Mouse (Mus musculus) lung, postnatal 0 days (tissue): ENCODE results near the gene Olfr9. TPM values are rescaled to one million over a fixed set of nuclear protein-coding genes. Genes with fewer than 3 reads are reported as not detected.
"Not testable (repeated sequence)": the region's sequence is repeated elsewhere in the genome, so short reads cannot be mapped to it uniquely, and the experiment has no call there.

Experiments
- ATAC-seq: fragments of 200-750 bp; cut with Nextera tagmentation; 2 replicates; pipeline ENCODE4 v1.8.0; 2017; ENCODE audit warnings: moderate library complexity
- DNase-seq: peaks from one replicate; pipeline ENCODE4 v3.0.0-alpha.2; 2016; ENCODE audit warnings: low spot score
- H3K27ac ChIP-seq: fragments of 300-500 bp; sonication (generic); 2 replicates; pipeline ENCODE4 v1.5.1; 2014; ENCODE audit warnings: antibody characterized with exemption, mild to moderate bottlenecking, low read length, mixed read lengths
- H3K27me3 ChIP-seq: fragments of 300-500 bp; sonication (generic); replicated peaks from 2 replicates; pipeline ENCODE4 v1.6.1; 2014; ENCODE audit warnings: low read length, mixed read lengths; ENCODE audit not compliant: insufficient read depth
- H3K36me3 ChIP-seq: fragments of 300-500 bp; sonication (generic); 2 replicates; pipeline ENCODE4 v1.6.1; 2014; ENCODE audit warnings: low read length, mixed read lengths; ENCODE audit not compliant: insufficient read depth
- H3K4me1 ChIP-seq: fragments of 300-500 bp; sonication (generic); 2 replicates; pipeline ENCODE4 v1.6.1; 2014; ENCODE audit warnings: antibody characterized with exemption, low read depth, low read length, mixed read lengths; ENCODE audit not compliant: insufficient read depth
- H3K4me2 ChIP-seq: fragments of 300-500 bp; sonication (generic); replicated peaks from 2 replicates; pipeline ENCODE4 v1.6.1; 2014; ENCODE audit warnings: low read depth, mild to moderate bottlenecking, low read length, moderate library complexity, mixed read lengths
- H3K4me3 ChIP-seq: fragments of 300-500 bp; sonication (generic); 2 replicates; pipeline ENCODE4 v1.5.1; 2014; ENCODE audit warnings: low read depth, low read length
- H3K9ac ChIP-seq: fragments of 300-500 bp; sonication (generic); replicated peaks from 2 replicates; pipeline ENCODE4 v1.6.1; 2014; ENCODE audit warnings: low read depth, mild to moderate bottlenecking
- H3K9me3 ChIP-seq: fragments of 300-500 bp; sonication (generic); 2 replicates; pipeline ENCODE4 v1.6.1; 2016; ENCODE audit warnings: low read length, mixed read lengths
- CTCF ChIP-seq: IDR thresholded peaks from 2 replicates; pipeline ENCODE4 v1.5.1; 2016; ENCODE audit warnings: antibody characterized with exemption, mild to moderate bottlenecking
- EP300 ChIP-seq: IDR thresholded peaks from 2 replicates; pipeline ENCODE4 v1.6.1; 2016; ENCODE audit warnings: antibody characterized with exemption, mild to moderate bottlenecking, control low read depth
- WGBS: fragments of 180-500 bp; shearing (Covaris S2); extraction: QIAGEN DNeasy Blood & Tissue Kit; methylation state at CpG from one replicate; pipeline ENCODE4 v1.1.7; 2014; 5-methylcytosine and 5-hydroxymethylcytosine counted together
- polyA plus RNA-seq: library from polyadenylated mRNA; unstranded; fragments of >200 nt; fragmentation: Nextera tagmentation; extraction: Ambion mirVana; gene quantifications from 2 replicates; pipeline ENCODE4 v1.2.1, GENCODE M21; 2015

The Olfr9 gene
- polyA plus RNA-seq, 1 experiment from 2014 or later: not detected

DNA sequence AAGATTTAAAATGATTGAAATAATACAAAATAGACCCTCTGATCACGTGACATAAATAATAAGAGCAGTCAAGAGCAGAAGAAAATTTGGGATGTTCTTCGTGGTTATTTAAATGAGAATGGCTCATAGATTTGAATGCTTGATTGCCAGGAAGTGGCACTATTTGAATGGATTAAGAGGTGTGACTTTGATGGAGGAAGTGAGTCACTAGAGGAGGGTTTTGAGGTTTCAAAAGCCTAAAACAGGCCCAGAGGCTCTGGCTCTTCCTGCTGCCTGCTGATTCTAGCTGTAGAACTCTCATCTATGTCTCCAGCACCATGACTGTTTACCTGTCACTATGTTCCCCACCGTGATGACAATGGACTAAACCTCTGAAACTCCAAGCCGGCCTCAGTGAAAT, 16.4 kb upstream of the Olfr9 start:
- no peak for DNase-seq
- Histone ChIP-seq H3K27me3 (no peaks in the 10 kb centered on the region), H3K4me1 (no peaks in the 10 kb centered on the region), H3K4me2 (no peak overlapping the region), H3K9ac (no peak overlapping the region), H3K36me3 (no peaks in the 10 kb centered on the region), H3K4me3 (no peak overlapping the region), H3K27ac (no peak overlapping the region), H3K9me3 (no peaks in the 10 kb centered on the region)
- TF ChIP-seq CTCF: no peak
- TF ChIP-seq EP300: no peak
- no peak for ATAC-seq
- WGBS: 59% methylated on average over 4 of the region's 4 CpGs

DNA sequence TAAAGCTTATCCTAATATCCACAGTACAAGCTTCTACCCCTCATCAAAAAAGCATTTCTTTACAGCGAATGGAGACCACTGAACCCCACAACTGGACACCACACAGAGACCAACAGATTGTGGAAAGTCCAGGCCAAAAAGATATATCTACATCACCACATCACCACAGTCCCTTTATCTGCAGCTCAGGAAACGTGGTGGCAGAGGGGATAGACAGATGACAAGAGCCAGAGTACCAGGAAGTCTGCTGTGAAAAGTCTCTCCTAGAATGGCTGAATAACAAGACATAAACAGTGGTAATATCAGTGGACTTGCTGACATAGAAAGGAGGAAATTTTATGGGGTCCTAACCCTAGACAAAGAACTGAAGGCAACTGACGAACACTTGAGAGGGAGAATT, 12.8 kb upstream of the Olfr9 start:
- WGBS: 61% methylated on average over 3 of the region's 3 CpGs
- Histone ChIP-seq H3K9me3 (no peaks in the 10 kb centered on the region), H3K4me1 (no peaks in the 10 kb centered on the region), H3K27me3 (no peaks in the 10 kb centered on the region), H3K4me2 (no peak overlapping the region), H3K27ac (no peak overlapping the region), H3K9ac (no peak overlapping the region), H3K4me3 (no peak overlapping the region), H3K36me3 (no peaks in the 10 kb centered on the region)
- ATAC-seq (no peak), DNase-seq (no peak)
- no peak for TF ChIP-seq CTCF
- no peak for TF ChIP-seq EP300

DNA sequence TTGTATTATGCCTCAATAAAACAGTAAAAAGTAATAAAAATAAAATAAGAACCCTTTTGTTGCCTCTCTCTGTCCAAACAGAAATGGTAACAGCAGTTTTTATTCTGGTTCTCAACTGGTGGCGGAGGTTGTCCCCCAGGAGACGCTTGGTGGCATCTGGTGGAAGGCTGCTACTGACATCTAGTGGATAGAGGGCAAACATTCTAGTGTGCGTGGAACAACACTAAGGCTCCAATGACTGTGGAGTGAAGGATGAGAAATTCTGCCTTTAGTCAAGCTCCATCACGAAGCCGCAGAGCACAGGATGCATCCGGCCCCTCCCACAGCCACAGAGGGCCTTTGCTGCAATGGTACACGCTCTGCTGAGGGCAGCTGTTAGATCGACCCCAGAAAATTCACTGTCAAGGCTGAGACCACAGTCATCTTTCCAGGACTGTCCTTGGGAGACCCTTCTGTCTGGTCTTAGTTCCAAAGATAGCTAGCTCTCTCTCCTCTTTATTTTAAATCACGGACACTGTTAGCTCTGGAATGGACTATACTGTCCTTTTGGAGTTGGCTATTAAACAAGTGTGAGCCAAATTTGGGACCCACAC, 11.6 kb upstream of the Olfr9 start:
- Histone ChIP-seq H3K4me3 (no peak overlapping the region), H3K9ac (no peak overlapping the region), H3K27ac (no peak overlapping the region), H3K27me3 (no peaks in the 10 kb centered on the region), H3K9me3 (no peaks in the 10 kb centered on the region), H3K4me1 (no peaks in the 10 kb centered on the region), H3K36me3 (no peaks in the 10 kb centered on the region), H3K4me2 (no peak overlapping the region)
- DNase-seq: peak; percentile 80
- peak; percentile 61 for ATAC-seq
- TF ChIP-seq CTCF (peak; percentile 93), EP300 (no peak)
- WGBS: 23% methylated on average over 9 of the region's 9 CpGs

DNA sequence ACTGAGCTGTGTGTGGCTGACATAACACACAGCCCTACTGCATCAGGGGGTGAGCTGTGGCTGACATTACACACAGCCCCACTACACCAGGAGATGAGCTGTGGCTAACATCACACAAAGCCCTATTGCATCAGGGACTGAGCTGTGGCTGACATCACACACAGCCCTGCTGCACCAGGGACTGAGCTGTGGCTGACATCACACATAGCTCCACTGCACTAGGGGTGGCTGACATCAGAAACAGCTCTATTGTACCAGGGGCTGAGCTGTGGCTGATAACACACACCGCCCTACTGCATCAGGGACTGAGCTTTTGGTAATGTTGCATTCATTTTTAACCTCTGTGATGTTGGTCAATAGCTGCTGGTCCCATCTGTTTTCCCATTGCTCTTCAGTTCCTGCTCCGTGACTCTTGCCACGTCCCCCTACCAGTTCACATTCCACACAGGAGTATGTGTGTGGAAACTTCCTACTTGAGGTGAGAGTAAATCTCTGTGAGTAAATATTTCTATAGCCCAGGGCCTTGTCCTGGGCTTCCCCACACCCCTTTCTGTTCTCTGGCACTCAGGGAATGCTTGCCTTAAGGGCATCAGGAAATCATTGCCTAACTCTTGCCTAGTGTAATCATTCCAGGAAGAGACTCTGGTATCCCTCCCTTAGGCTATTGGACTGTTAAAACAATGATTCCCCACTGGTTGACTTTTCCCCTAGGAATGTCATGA, 8.4 kb upstream of the Olfr9 start:
- H3K9me3 ChIP-seq: no peaks in the 10 kb centered on the region
- TF ChIP-seq CTCF (no peak), EP300 (peak; percentile 89)
- H3K27ac ChIP-seq: peak overlapping the region; percentile 38
- no peaks in the 10 kb centered on the region for H3K4me1 ChIP-seq
- H3K4me3 ChIP-seq: no peak overlapping the region
- ATAC-seq (peak; percentile 92), DNase-seq (peak; percentile 90)
- H3K27me3 ChIP-seq: no peaks in the 10 kb centered on the region
- H3K36me3 ChIP-seq: no peaks in the 10 kb centered on the region
- H3K9ac ChIP-seq: no peak overlapping the region
- 32% methylated on average over 3 of the region's 3 CpGs for WGBS
- H3K4me2 ChIP-seq: no peak overlapping the region

DNA sequence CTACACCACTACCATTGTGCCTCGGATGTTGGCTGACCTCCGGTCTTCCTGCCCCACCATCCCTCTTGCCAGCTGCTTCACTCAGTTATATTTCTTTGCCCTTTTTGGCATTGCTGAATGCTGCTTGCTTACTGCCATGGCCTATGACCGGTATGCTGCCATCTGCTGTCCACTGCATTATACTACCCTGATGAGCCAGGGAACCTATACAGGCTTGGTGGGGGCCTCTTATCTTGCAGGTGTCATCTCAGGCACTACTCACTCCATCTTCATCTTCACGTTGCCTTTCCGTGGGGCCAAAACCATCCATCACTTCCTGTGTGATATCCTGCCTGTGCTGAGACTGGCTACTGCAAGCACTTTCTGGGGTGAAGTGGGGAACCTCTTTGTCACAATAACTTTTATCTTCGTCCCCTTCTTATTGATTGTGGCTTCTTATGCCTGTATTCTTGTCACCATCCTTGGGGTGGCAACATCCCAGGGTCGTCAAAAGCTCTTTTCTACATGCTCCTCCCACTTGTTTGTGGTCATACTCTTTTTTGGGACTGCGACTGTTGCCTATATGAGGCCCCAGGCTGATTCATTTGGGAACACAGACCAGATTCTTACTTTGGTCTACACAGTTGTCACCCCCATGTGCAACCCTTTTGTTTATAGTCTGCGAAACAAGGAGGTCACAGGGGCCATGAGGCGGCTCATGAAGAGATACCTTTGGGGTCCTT, 1.1 kb downstream of the Olfr9 start:
- H3K36me3 ChIP-seq, H3K4me2 ChIP-seq, H3K4me3 ChIP-seq, H3K9ac ChIP-seq, DNase-seq, H3K9me3 ChIP-seq, H3K27me3 ChIP-seq, H3K4me1 ChIP-seq, ATAC-seq, H3K27ac ChIP-seq: not testable (repeated sequence)
- WGBS: 47% methylated on average over 7 of the region's 10 CpGs

DNA sequence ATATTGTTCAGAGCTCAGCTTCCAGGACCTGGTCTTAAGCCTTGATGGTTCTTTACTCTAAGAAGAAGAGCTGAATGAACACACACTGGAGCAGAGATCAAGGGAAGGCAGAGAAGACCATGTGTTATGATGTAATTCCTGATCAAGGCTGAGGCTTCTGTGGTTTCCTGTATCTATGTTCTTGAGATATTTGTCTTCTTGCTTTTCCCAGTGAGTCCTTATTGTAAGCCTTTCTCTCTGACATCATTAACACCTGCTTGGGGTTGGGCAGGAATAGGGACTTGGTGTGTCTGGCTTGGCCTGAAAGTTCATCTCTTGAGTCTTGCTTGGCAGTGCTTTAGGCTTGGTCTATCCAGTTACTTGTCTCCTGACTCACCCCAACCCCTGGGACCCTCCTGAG, 1.8 kb downstream of the Olfr9 start:
- DNase-seq: no peak
- Histone ChIP-seq H3K4me1 (no peaks in the 10 kb centered on the region), H3K4me2 (no peak overlapping the region), H3K36me3 (no peaks in the 10 kb centered on the region), H3K9me3 (no peaks in the 10 kb centered on the region), H3K9ac (no peak overlapping the region), H3K4me3 (no peak overlapping the region), H3K27me3 (no peaks in the 10 kb centered on the region), H3K27ac (no peak overlapping the region)
- ATAC-seq: no peak
- no peak for TF ChIP-seq CTCF
- TF ChIP-seq EP300: no peak
